In the genomic region with DNA sequence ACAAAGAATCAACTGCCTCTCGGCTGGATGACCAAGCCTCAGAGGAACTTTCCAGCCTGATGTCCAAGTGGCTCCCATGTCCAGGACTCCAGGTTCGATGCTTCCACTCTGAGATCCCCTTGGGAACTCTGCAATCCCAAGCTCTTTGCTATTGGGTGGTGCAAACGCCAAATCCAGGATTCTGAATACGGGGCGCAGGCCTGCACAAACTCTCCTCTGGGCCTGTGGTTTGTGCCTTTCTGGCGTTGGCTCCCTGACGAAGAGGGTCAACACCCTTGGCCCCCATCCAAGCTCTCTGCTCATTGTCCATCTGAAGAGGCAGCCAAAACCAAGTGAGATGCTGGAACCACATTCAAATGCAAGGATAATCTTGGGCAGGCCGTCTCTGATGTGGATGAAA, we compare ENCODE assay signal across 19 mouse cellular contexts. TPM values are rescaled to one million over a fixed set of nuclear protein-coding genes. Genes with fewer than 3 reads are reported as not detected.
DNase-seq lines count a peak whose midpoint lies in the region; ATAC-seq and TF ChIP-seq lines count a peak whose summit lies in the region.
"Had no signal": no experiment of that assay in that cellular context is flagged by ENCODE, and none has a peak within 500 bp of the region (broad histone marks: within the 10 kb centered on the region; RNA-seq: fewer than 3 reads in every experiment).

No protein-coding gene starts in this region.

- no peaks in the 10 kb centered on the region for H3K36me3 ChIP-seq in hindbrain, postnatal 0 days (ENCODE audit: insufficient read depth, low read length)
- no peaks in the 10 kb centered on the region for H3K36me3 ChIP-seq in hindbrain, embryonic 12.5 days
- no peaks in the 10 kb centered on the region for H3K36me3 ChIP-seq in hindbrain, embryonic 16.5 days (ENCODE audit: control insufficient read depth, insufficient read depth, low read length)
- H3K36me3 ChIP-seq: forebrain, embryonic 15.5 days; intestine, embryonic 15.5 days; liver, embryonic 13.5 days; midbrain, embryonic 12.5 days had no signal

- no peak overlapping the region for H3K27ac ChIP-seq in hindbrain, postnatal 0 days
- H3K27ac ChIP-seq in hindbrain, embryonic 12.5 days, result no peak overlapping the region
- H3K27ac ChIP-seq in hindbrain, embryonic 16.5 days (ENCODE audit: low read depth, low read length), result no peak overlapping the region
- H3K27ac ChIP-seq: forebrain, embryonic 15.5 days; intestine, embryonic 15.5 days; limb, embryonic 12.5 days; liver, embryonic 13.5 days; macrophage; midbrain, embryonic 12.5 days had no signal

- H3K9ac ChIP-seq in hindbrain, postnatal 0 days (replicated peaks; ENCODE audit: low read length), result no peak overlapping the region
- H3K9ac ChIP-seq in hindbrain, embryonic 12.5 days, result no peak overlapping the region
- no peak overlapping the region for H3K9ac ChIP-seq in hindbrain, embryonic 16.5 days (ENCODE audit: low read depth, low read length)
- H3K9ac ChIP-seq: forebrain, embryonic 15.5 days; intestine, embryonic 15.5 days; limb, embryonic 12.5 days; liver, embryonic 13.5 days; midbrain, embryonic 12.5 days had no signal

- intact Hi-C loops in heart, postnatal 10 days (cut with DNase I), result no loop called here

- no peak overlapping the region for H3K4me3 ChIP-seq in hindbrain, postnatal 0 days (ENCODE audit: low read length)
- no peak overlapping the region for H3K4me3 ChIP-seq in hindbrain, embryonic 12.5 days
- no peak overlapping the region for H3K4me3 ChIP-seq in hindbrain, embryonic 16.5 days (ENCODE audit: low read length)
- H3K4me3 ChIP-seq: erythroblast, embryonic 14.5 days; forebrain, embryonic 15.5 days; intestine, embryonic 15.5 days; left cerebral cortex, adult 2 months; limb, embryonic 12.5 days; liver, embryonic 13.5 days; midbrain, embryonic 12.5 days had no signal

- H3K9me3 ChIP-seq in hindbrain, postnatal 0 days (ENCODE audit: low read length), result no peaks in the 10 kb centered on the region
- no peaks in the 10 kb centered on the region for H3K9me3 ChIP-seq in hindbrain, embryonic 12.5 days (replicated peaks)
- no peaks in the 10 kb centered on the region for H3K9me3 ChIP-seq in hindbrain, embryonic 16.5 days (ENCODE audit: control insufficient read depth, low read length)
- H3K9me3 ChIP-seq: forebrain, embryonic 15.5 days; intestine, embryonic 15.5 days; limb, embryonic 12.5 days; liver, embryonic 13.5 days; midbrain, embryonic 12.5 days had no signal

- no peak for TF ChIP-seq CTCF in hindbrain, postnatal 0 days (IDR thresholded peaks at IDR 0.05; ENCODE audit: low read depth)

- peak; percentile 51 for DNase-seq in hindbrain, postnatal 0 days (ENCODE audit: low spot score)
- DNase-seq in testis, postnatal 10 days (ENCODE audit: low spot score), result peak; percentile 74
- DNase-seq in testis, postnatal 14 days (ENCODE audit: low spot score), result no peak
- peak; percentile 60 to 66 for DNase-seq in heart, postnatal 10 days
- DNase-seq: cerebellum, adult 2 months; liver, embryonic 13.5 days; thymus, adult 2 months had no signal

- H3K4me1 ChIP-seq in hindbrain, postnatal 0 days (ENCODE audit: insufficient read depth, low read length), result peaks cover 7% of the 10 kb centered on the region; the same call in 1 of the 2 replicates
- H3K4me1 ChIP-seq in hindbrain, embryonic 12.5 days, result peaks cover 4% of the 10 kb centered on the region; the same call in 1 of the 2 replicates
- peaks cover 5% of the 10 kb centered on the region; the same call in 1 of the 2 replicates for H3K4me1 ChIP-seq in hindbrain, embryonic 16.5 days (ENCODE audit: control insufficient read depth, insufficient read depth, low read depth, low read length)
- H3K4me1 ChIP-seq: intestine, embryonic 15.5 days had no signal

- H3K27me3 ChIP-seq in hindbrain, postnatal 0 days (ENCODE audit: insufficient read depth, low read length), result no peaks in the 10 kb centered on the region
- H3K27me3 ChIP-seq in hindbrain, embryonic 12.5 days, result no peaks in the 10 kb centered on the region
- no peaks in the 10 kb centered on the region for H3K27me3 ChIP-seq in hindbrain, embryonic 16.5 days (replicated peaks; ENCODE audit: control insufficient read depth, insufficient read depth, low read length)
- H3K27me3 ChIP-seq: forebrain, embryonic 15.5 days; intestine, embryonic 15.5 days; limb, embryonic 12.5 days; liver, embryonic 13.5 days; midbrain, embryonic 12.5 days had no signal

- no peak overlapping the region for H3K4me2 ChIP-seq in hindbrain, postnatal 0 days (ENCODE audit: low read depth, low read length)
- no peak overlapping the region for H3K4me2 ChIP-seq in hindbrain, embryonic 12.5 days (replicated peaks)
- no peak overlapping the region for H3K4me2 ChIP-seq in hindbrain, embryonic 16.5 days (ENCODE audit: low read length)
- H3K4me2 ChIP-seq: forebrain, embryonic 15.5 days; intestine, embryonic 15.5 days; limb, embryonic 12.5 days; liver, embryonic 13.5 days; midbrain, embryonic 12.5 days had no signal

- no peak for ATAC-seq in hindbrain, postnatal 0 days
- no peak for ATAC-seq in hindbrain, embryonic 12.5 days (ENCODE audit: low FRiP score)
- no peak for ATAC-seq in erythroid progenitor cell, adult 5-6 weeks (replicated peaks; ENCODE audit: low FRiP score, poor library complexity, severe bottlenecking)
- ATAC-seq in hindbrain, embryonic 16.5 days, result no peak
- ATAC-seq: forebrain, embryonic 15.5 days; intestine, embryonic 15.5 days had no signal

- 58% methylated on average over 8 of the region's 8 CpGs for WGBS in hindbrain, postnatal 0 days
- 90% methylated on average over 8 of the region's 8 CpGs for WGBS in hindbrain, embryonic 12.5 days
- WGBS in hindbrain, embryonic 16.5 days, result 69% methylated on average over 8 of the region's 8 CpGs

RNA-seq across cellular contexts. Expression of a gene that starts 21.1 kb away (rescaled TPM):
- total RNA-seq in hindbrain, postnatal 0 days (2014; rRNA removed), result 3.1 and 3.8 TPM in 2 replicates
- 3.2 and 3.4 TPM in 2 replicates for polyA plus RNA-seq in hindbrain, postnatal 0 days (2015; fragmentation: Nextera tagmentation; extraction: Ambion mirVana)
- polyA plus RNA-seq in hindbrain, embryonic 12.5 days (2016; fragmentation: Nextera tagmentation; extraction: Ambion mirVana), result 3.7 and 5.0 TPM in 2 replicates
- total RNA-seq in heart, postnatal 10 days (2021), result under 1 TPM; 0.48 to 0.84 TPM
- total RNA-seq in erythroid progenitor cell, adult 5-6 weeks (2015; ENCODE audit: low replicate concordance), result not detected in 2 replicates
- 0.98 TPM in 1 of 2 replicates, not detected in the other for total RNA-seq in erythroid progenitor cell, adult 5-6 weeks (2017; ENCODE audit: low replicate concordance)
- 1.2 and 1.9 TPM in 2 replicates for polyA plus RNA-seq in hindbrain, embryonic 16.5 days (2015; fragmentation: Nextera tagmentation; extraction: Ambion mirVana)
- total RNA-seq: granulocyte monocyte progenitor cell, adult 5-6 weeks; neutrophil, adult 5-6 weeks had no signal
- polyA plus RNA-seq: macrophage had no signal

RNA-seq across cellular contexts. Expression of a gene that starts 59.1 kb away (rescaled TPM):
- 394 and 490 TPM in 2 replicates for total RNA-seq in hindbrain, postnatal 0 days (2014; rRNA removed)
- 1,008 and 1,049 TPM in 2 replicates for polyA plus RNA-seq in hindbrain, postnatal 0 days (2015; fragmentation: Nextera tagmentation; extraction: Ambion mirVana)
- polyA plus RNA-seq in hindbrain, embryonic 12.5 days (2016; fragmentation: Nextera tagmentation; extraction: Ambion mirVana), result 666 and 694 TPM in 2 replicates
- total RNA-seq in heart, postnatal 10 days (2021), result 100 to 1,000 TPM; 245 to 270 TPM
- 284 and 321 TPM in 2 replicates for total RNA-seq in erythroid progenitor cell, adult 5-6 weeks (2015; ENCODE audit: low replicate concordance)
- 140 and 178 TPM in 2 replicates for total RNA-seq in erythroid progenitor cell, adult 5-6 weeks (2017; ENCODE audit: low replicate concordance)
- polyA plus RNA-seq in hindbrain, embryonic 16.5 days (2015; fragmentation: Nextera tagmentation; extraction: Ambion mirVana), result 975 and 1,060 TPM in 2 replicates
